Mouse (Mus musculus) bone marrow macrophage, adult 2 months (primary cell): ENCODE data around the gene Mgst2. TPM values are rescaled to one million over a fixed set of nuclear protein-coding genes. Genes with fewer than 3 reads are reported as not detected.

ENCODE experiments used
- H3K27ac ChIP-seq: 2 replicates; pipeline ENCODE4 v1.5.1; 2012; ENCODE audit warnings: low read depth, low read length; ENCODE audit not compliant: insufficient read depth
- H3K4me1 ChIP-seq: 2 replicates; pipeline ENCODE4 v1.6.1; 2012; ENCODE audit warnings: low read length; ENCODE audit not compliant: control insufficient read depth, insufficient read depth
- H3K4me3 ChIP-seq: 2 replicates; pipeline ENCODE4 v1.5.1; 2012; ENCODE audit warnings: mild to moderate bottlenecking, low read length, moderate library complexity; ENCODE audit not compliant: insufficient read depth
- CTCF ChIP-seq: IDR thresholded peaks from 2 replicates; pipeline ENCODE4 v1.5.1; 2012; ENCODE audit warnings: low read depth, mild to moderate bottlenecking, low read length, moderate library complexity
- POLR2A ChIP-seq: IDR thresholded peaks from 2 replicates; pipeline ENCODE4 v1.6.1; 2012; ENCODE audit warnings: mild to moderate bottlenecking, low read depth, low read length, borderline replicate concordance
- polyA plus RNA-seq: library from polyadenylated mRNA; stranded (reverse); fragments of >200 nt; gene quantifications from 2 replicates; pipeline ENCODE4 v1.2.4, GENCODE M21; 2012; ENCODE audit not compliant: missing spikeins, insufficient read depth, insufficient read length

Mgst2 gene
- polyA plus RNA-seq, 1 experiment = 2.4 TPM

- H3K27ac ChIP-seq = no peak overlapping the region
- H3K4me3 ChIP-seq = no peak overlapping the region
- TF ChIP-seq CTCF (no peak), POLR2A (no peak)
- peaks cover 2% of the 10 kb centered on the region; the same call in 1 of the 2 replicates for H3K4me1 ChIP-seq
These were observed 24.2 kb upstream of the Mgst2 start for GRCm38 (mm10) chr3:51635960-51636359.

- TF ChIP-seq POLR2A (no peak), CTCF (no peak)
- no peak overlapping the region for H3K27ac ChIP-seq
- peak overlapping the region; percentile 45 for H3K4me3 ChIP-seq
- H3K4me1 ChIP-seq = peaks cover 2% of the 10 kb centered on the region; the same call in 1 of the 2 replicates
These were observed 23.5 kb upstream of the Mgst2 start for GRCm38 (mm10) chr3:51636700-51637099.

- Histone ChIP-seq H3K4me3 (no peak overlapping the region), H3K4me1 (peaks cover 2% of the 10 kb centered on the region; the same call in 1 of the 2 replicates), H3K27ac (no peak overlapping the region)
- no peak for TF ChIP-seq POLR2A
- TF ChIP-seq CTCF = no peak
These were observed 22.8 kb upstream of the Mgst2 start for GRCm38 (mm10) chr3:51637326-51637725.

- no peak overlapping the region for H3K4me3 ChIP-seq
- no peak for TF ChIP-seq CTCF
- TF ChIP-seq POLR2A = no peak
- peaks cover 2% of the 10 kb centered on the region; the same call in 1 of the 2 replicates for H3K4me1 ChIP-seq
- no peak overlapping the region for H3K27ac ChIP-seq
These were observed 21.9 kb upstream of the Mgst2 start for GRCm38 (mm10) chr3:51638260-51638659.

GRCm38 (mm10) chr3:51645484-51645883 lies 14.7 kb upstream of the Mgst2 start:
- peaks cover 5% of the 10 kb centered on the region; the same call in 1 of the 2 replicates for H3K4me1 ChIP-seq
- no peak overlapping the region for H3K4me3 ChIP-seq
- no peak for TF ChIP-seq POLR2A
- TF ChIP-seq CTCF = no peak
- H3K27ac ChIP-seq = no peak overlapping the region

GRCm38 (mm10) chr3:51646301-51646700 lies 13.9 kb upstream of the Mgst2 start:
- peaks cover 5% of the 10 kb centered on the region; the same call in 1 of the 2 replicates for H3K4me1 ChIP-seq
- no peak overlapping the region for H3K27ac ChIP-seq
- TF ChIP-seq POLR2A = no peak
- TF ChIP-seq CTCF = no peak
- no peak overlapping the region for H3K4me3 ChIP-seq

- Histone ChIP-seq H3K27ac (no peak overlapping the region), H3K4me1 (peaks cover 11% of the 10 kb centered on the region), H3K4me3 (no peak overlapping the region)
- TF ChIP-seq CTCF (no peak), POLR2A (no peak)
These were observed 12.8 kb upstream of the Mgst2 start for GRCm38 (mm10) chr3:51647356-51647755.

GRCm38 (mm10) chr3:51648037-51648664 lies 12.0 kb upstream of the Mgst2 start:
- Histone ChIP-seq H3K4me1 (peaks cover 16% of the 10 kb centered on the region), H3K4me3 (no peak overlapping the region), H3K27ac (no peak overlapping the region)
- peak; percentile 53 for TF ChIP-seq CTCF
- no peak for TF ChIP-seq POLR2A

GRCm38 (mm10) chr3:51649426-51649825 lies 10.7 kb upstream of the Mgst2 start:
- no peak overlapping the region for H3K27ac ChIP-seq
- H3K4me3 ChIP-seq = no peak overlapping the region
- TF ChIP-seq POLR2A (no peak), CTCF (no peak)
- H3K4me1 ChIP-seq = peaks cover 27% of the 10 kb centered on the region

- no peak overlapping the region for H3K27ac ChIP-seq
- no peak overlapping the region for H3K4me3 ChIP-seq
- TF ChIP-seq POLR2A (no peak), CTCF (no peak)
- peaks cover 32% of the 10 kb centered on the region for H3K4me1 ChIP-seq
These were observed 10.2 kb upstream of the Mgst2 start for GRCm38 (mm10) chr3:51649986-51650385.
